Mouse (Mus musculus): ENCODE results near the gene Grb7. TPM values are rescaled to one million over a fixed set of nuclear protein-coding genes. Genes with fewer than 3 reads are reported as not detected.

The Grb7 gene
- polyA plus RNA-seq, 1 experiment, result 2.4 TPM

GRCm38 (mm10) chr11:98472696-98473095, 26.5 kb downstream of the Grb7 start:
- Histone ChIP-seq H3K27me3 (ENCODE audit: control insufficient read depth, insufficient read depth, low read length) (no peaks in the 10 kb centered on the region), H3K27ac (ENCODE audit: control insufficient read depth, insufficient read depth, low read depth, low read length) (no peak overlapping the region), H3K4me1 (ENCODE audit: control insufficient read depth, insufficient read depth, low read length) (no peaks in the 10 kb centered on the region), H3K4me3 (ENCODE audit: control insufficient read depth, low read depth, low read length) (no peak overlapping the region), H3K36me3 (ENCODE audit: control insufficient read depth, insufficient read depth, low read length) (no peaks in the 10 kb centered on the region)
- TF ChIP-seq POLR2A (IDR thresholded peaks at IDR 0.05; ENCODE audit: control insufficient read depth, low read depth, low read length), result no peak
- no peak for TF ChIP-seq CTCF (IDR thresholded peaks at IDR 0.05; ENCODE audit: control insufficient read depth, insufficient read depth, insufficient replicate concordance, low read depth, low read length)

- TF ChIP-seq CTCF (IDR thresholded peaks at IDR 0.05; ENCODE audit: control insufficient read depth, insufficient read depth, insufficient replicate concordance, low read depth, low read length) (no peak), POLR2A (IDR thresholded peaks at IDR 0.05; ENCODE audit: control insufficient read depth, low read depth, low read length) (no peak)
- Histone ChIP-seq H3K27ac (ENCODE audit: control insufficient read depth, insufficient read depth, low read depth, low read length) (no peak overlapping the region), H3K36me3 (ENCODE audit: control insufficient read depth, insufficient read depth, low read length) (no peaks in the 10 kb centered on the region), H3K27me3 (ENCODE audit: control insufficient read depth, insufficient read depth, low read length) (no peaks in the 10 kb centered on the region), H3K4me3 (ENCODE audit: control insufficient read depth, low read depth, low read length) (no peak overlapping the region), H3K4me1 (ENCODE audit: control insufficient read depth, insufficient read depth, low read length) (no peaks in the 10 kb centered on the region)
Measured at GRCm38 (mm10) chr11:98473916-98474479, 27.8 kb downstream of the Grb7 start.

GRCm38 (mm10) chr11:98474967-98475366, 28.8 kb downstream of the Grb7 start:
- no peaks in the 10 kb centered on the region for H3K4me1 ChIP-seq (ENCODE audit: control insufficient read depth, insufficient read depth, low read length)
- no peaks in the 10 kb centered on the region for H3K36me3 ChIP-seq (ENCODE audit: control insufficient read depth, insufficient read depth, low read length)
- no peak overlapping the region for H3K27ac ChIP-seq (ENCODE audit: control insufficient read depth, insufficient read depth, low read depth, low read length)
- H3K4me3 ChIP-seq (ENCODE audit: control insufficient read depth, low read depth, low read length), result no peak overlapping the region
- no peak for TF ChIP-seq CTCF (IDR thresholded peaks at IDR 0.05; ENCODE audit: control insufficient read depth, insufficient read depth, insufficient replicate concordance, low read depth, low read length)
- no peaks in the 10 kb centered on the region for H3K27me3 ChIP-seq (ENCODE audit: control insufficient read depth, insufficient read depth, low read length)

DNA sequence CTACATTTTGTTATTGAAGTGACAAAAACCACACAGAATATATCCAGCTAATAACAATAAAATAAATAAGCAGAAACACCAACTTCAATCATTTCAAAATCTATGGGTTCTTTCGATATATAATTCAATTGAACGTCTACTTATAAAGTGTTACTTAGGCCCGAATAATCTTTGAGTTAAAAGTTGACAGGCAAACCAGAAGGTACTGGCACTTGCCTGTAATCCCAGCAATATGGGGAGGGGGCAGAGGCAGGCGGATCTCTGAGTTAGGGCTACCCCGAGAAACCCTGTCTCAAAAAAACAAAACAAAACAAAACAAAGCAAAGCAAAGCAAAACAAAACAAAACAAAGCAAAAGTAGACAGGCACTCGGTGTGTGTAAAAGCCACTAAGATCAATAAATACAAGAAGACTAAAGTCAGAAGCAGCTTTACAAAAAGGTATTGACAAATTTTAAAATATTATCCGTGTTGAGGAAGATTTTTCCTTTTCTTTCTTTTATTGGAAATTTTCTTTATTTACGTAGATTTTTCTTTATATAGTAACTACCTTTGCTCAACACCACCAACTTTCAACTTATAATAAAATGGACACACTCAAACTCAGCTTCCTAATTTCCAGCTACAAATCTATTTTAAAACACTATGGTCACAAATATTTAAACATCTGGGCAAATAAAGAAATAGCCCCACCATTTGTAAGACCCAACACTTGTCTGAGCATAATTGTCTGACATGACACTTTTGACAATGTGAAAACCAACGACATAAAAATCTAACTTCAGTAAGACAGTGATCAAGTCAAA, 29.6 kb downstream of the Grb7 start:
- Histone ChIP-seq H3K4me1 (ENCODE audit: control insufficient read depth, insufficient read depth, low read length) (no peaks in the 10 kb centered on the region), H3K36me3 (ENCODE audit: control insufficient read depth, insufficient read depth, low read length) (no peaks in the 10 kb centered on the region), H3K4me3 (ENCODE audit: control insufficient read depth, low read depth, low read length) (no peak overlapping the region), H3K27me3 (ENCODE audit: control insufficient read depth, insufficient read depth, low read length) (no peaks in the 10 kb centered on the region), H3K27ac (ENCODE audit: control insufficient read depth, insufficient read depth, low read depth, low read length) (no peak overlapping the region)
- TF ChIP-seq POLR2A (IDR thresholded peaks at IDR 0.05; ENCODE audit: control insufficient read depth, low read depth, low read length), result no peak

- Histone ChIP-seq H3K27ac (ENCODE audit: control insufficient read depth, insufficient read depth, low read depth, low read length) (no peak overlapping the region), H3K36me3 (ENCODE audit: control insufficient read depth, insufficient read depth, low read length) (no peaks in the 10 kb centered on the region), H3K27me3 (ENCODE audit: control insufficient read depth, insufficient read depth, low read length) (no peaks in the 10 kb centered on the region), H3K4me1 (ENCODE audit: control insufficient read depth, insufficient read depth, low read length) (no peaks in the 10 kb centered on the region), H3K4me3 (ENCODE audit: control insufficient read depth, low read depth, low read length) (no peak overlapping the region)
- TF ChIP-seq CTCF (IDR thresholded peaks at IDR 0.05; ENCODE audit: control insufficient read depth, insufficient read depth, insufficient replicate concordance, low read depth, low read length) (no peak), POLR2A (IDR thresholded peaks at IDR 0.05; ENCODE audit: control insufficient read depth, low read depth, low read length) (no peak)
Measured at GRCm38 (mm10) chr11:98476434-98476807, 30.2 kb downstream of the Grb7 start.

DNA sequence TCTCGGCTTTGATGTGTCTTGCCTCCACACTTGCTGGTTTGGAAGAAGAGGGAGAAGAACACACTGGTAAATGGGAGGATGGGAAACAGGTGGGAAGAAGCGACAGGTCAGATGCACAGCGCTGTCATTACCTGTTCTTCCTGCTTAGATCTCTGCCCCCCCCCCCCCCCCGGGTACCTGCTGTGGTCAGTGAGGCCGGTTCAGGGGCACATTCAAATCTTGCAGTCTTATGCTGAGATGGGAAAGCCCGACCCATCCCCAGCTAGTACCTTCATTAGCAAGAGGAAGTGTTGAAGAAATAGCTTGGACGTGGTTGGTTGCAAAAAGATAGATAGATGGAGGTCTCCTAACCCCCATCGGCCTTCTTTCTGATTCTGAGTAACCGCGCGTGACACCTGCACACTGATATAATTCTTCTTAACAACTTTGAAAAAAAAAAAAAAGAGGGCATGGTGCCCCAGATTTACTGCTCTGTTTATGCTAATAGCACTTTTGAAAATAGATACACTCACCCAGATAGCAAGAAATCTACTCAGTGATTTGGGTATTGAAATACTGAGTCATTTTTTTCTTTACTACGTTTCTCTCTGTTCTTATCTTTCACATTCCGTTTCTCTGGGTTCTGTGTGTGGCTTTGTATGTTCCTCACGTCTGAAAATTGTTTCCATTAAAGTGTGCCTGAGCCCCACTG, 31.0 kb downstream of the Grb7 start:
- no peak overlapping the region for H3K4me3 ChIP-seq (ENCODE audit: control insufficient read depth, low read depth, low read length)
- no peak overlapping the region for H3K27ac ChIP-seq (ENCODE audit: control insufficient read depth, insufficient read depth, low read depth, low read length)
- H3K27me3 ChIP-seq (ENCODE audit: control insufficient read depth, insufficient read depth, low read length), result no peaks in the 10 kb centered on the region
- no peaks in the 10 kb centered on the region for H3K36me3 ChIP-seq (ENCODE audit: control insufficient read depth, insufficient read depth, low read length)
- no peak for TF ChIP-seq POLR2A (IDR thresholded peaks at IDR 0.05; ENCODE audit: control insufficient read depth, low read depth, low read length)
- TF ChIP-seq CTCF (IDR thresholded peaks at IDR 0.05; ENCODE audit: control insufficient read depth, insufficient read depth, insufficient replicate concordance, low read depth, low read length), result no peak
- no peaks in the 10 kb centered on the region for H3K4me1 ChIP-seq (ENCODE audit: control insufficient read depth, insufficient read depth, low read length)

DNA sequence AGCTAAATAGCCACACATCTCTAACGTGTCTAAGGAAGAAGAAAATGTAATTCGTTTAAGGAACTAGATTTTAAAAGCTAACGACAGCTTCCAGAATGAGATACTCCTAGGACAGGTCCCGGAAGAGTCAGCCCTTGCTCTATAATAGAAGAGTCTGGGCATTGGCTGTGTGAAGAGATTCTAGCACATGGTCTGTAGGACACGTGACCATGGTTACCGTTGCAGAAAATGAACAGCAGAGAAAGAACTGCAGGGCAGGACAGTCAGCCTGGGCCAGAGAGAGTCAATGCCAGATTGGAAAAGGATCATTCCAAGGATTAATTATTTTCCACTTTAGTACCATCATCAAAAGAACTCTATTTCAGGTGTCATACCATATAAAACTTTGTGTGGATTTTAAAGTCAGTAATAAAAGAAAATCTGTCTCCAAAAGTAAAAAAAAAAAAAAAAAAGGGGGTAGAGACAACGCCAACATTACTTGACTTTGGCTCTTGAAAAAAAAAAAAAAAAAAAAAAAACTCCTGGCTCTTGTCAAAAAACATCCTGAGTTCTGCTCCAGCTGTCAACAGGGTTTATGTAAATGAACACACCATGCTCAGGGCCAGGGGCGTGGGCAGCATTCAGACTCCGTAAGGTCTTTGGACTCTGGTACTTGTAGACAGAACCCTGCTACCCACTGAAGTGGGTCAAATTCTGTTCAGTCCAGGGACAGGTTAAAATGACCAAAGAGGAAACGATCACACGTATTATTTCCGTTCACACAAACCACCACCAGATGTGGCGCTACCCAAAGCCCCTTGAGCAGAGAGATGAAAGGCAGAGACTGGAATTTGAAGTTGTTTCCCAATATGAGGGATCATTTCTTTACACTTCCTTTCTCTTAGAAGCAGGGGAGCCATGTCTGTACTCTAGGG, 33.1 kb downstream of the Grb7 start:
- Histone ChIP-seq H3K27me3 (ENCODE audit: control insufficient read depth, insufficient read depth, low read length) (no peaks in the 10 kb centered on the region), H3K4me3 (ENCODE audit: control insufficient read depth, low read depth, low read length) (no peak overlapping the region), H3K36me3 (ENCODE audit: control insufficient read depth, insufficient read depth, low read length) (no peaks in the 10 kb centered on the region), H3K4me1 (ENCODE audit: control insufficient read depth, insufficient read depth, low read length) (no peaks in the 10 kb centered on the region), H3K27ac (ENCODE audit: control insufficient read depth, insufficient read depth, low read depth, low read length) (no peak overlapping the region)
- no peak for TF ChIP-seq CTCF (IDR thresholded peaks at IDR 0.05; ENCODE audit: control insufficient read depth, insufficient read depth, insufficient replicate concordance, low read depth, low read length)
- TF ChIP-seq POLR2A (IDR thresholded peaks at IDR 0.05; ENCODE audit: control insufficient read depth, low read depth, low read length), result no peak
